Mouse (Mus musculus) cerebellum, adult 8-10 months (tissue): ENCODE results near the gene Gjc2.
"Not testable (repeated sequence)": the region's sequence is repeated elsewhere in the genome, so short reads cannot be mapped to it uniquely, and the experiment has no call there.

ENCODE experiments used
- DNase-seq: peaks from one replicate; pipeline ENCODE4 v3.0.0; 2022

Gjc2 gene

DNA sequence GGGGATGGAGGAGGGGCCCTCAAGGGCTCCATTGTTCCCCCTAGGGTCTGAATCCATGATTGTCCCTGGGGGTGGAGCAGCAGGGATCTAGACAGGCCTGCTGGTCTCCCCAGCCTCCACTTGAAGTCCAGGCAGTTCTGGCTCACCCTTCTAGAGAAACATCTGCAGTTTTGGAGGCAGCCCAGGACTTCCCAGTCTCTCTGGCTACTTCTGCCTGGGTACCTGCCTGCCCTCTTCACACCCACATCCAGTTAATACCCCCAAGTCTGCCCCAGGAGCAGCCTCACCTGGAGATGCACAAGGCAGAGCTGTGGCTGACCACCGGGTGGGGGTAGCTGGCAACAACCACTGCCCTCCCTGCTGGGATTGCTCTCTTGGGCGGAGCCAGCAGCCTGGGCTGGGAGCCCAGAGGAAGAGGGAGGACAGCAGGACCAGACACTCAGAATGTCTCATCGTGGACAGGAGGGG, at the start of gene Gjc2:
Gjc2 (minus strand) TSS at position 350 of the 468 bp plus-strand sequence.
- DNase-seq, result no peak

- no peak for DNase-seq
These were observed 49.8 kb upstream of the Gjc2 start for GRCm38 (mm10) chr11:59232797-59233196.

- peak; percentile 57 for DNase-seq
These were observed 47.2 kb upstream of the Gjc2 start for GRCm38 (mm10) chr11:59230144-59230760.

DNA sequence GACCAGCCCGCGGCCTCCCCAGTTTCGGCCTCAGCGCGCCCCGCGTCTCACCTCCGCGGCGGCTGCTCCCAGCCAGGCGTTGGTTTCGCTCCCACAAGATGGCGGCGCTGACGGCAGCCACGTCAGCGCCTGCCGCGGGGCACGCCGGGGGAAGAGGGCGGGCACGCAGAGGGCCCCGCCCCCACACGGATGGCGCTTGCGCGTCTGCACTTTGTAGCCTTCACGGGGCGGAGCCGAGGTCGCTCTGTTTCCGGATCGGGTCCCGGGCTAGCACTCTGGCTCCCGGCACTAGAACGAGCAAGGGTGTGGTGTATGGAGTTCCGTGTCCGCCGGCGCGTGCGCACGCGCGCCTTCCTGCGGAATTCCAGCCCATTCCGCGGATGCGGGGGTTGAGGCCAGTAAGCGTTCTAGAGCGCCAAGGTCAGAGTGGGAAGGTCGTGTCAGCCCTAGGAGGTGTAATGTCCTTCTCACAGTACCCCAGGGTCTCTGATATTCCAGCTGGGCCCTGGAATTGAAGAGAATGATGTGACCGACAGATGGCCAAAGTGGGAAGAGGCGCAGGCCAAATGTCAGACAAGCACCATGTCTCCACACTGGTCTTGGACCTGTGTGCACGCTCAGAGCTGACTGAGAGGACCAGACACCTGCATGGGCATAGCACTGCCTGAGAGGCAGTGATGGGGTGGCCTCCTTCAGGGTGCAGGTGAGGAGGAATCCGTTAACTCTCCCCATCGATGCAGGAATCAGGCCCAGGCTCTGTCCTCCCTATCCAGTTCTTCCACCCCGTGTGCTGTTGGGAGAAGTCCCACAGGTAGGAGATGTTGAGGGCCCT, 45.3 kb upstream of the Gjc2 start, which contains the start of gene Arf1:
Arf1 (minus strand) TSS at position 149 of the 832 bp plus-strand sequence.
- DNase-seq, result peak; percentile 96

DNA sequence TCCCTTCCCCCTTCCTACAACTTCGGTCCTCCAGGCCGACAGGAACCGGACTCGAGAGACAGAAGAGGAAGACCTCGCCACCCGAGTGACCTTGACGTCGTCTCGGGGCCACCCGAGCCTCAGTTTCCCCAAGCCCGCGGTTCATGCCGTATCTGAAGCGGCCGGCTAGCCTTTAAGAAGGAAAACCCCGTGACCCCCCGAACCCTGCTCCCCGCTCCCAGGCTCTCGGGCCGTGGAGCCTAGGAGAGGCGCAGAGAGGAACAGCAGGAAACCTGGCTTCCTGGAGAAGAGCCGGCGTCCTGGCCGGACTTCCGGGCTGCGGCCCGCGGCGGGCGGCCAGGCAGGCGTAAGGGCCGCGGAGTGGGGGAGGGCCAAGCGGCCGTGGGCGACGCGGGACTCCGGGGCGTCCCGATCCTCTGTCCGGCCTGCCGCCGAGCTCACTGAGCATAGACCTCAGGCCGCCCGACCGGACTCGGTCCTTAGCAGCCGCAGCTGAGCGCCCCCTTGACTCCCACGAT, 44.6 kb upstream of the Gjc2 start:
- DNase-seq, result no peak

DNA sequence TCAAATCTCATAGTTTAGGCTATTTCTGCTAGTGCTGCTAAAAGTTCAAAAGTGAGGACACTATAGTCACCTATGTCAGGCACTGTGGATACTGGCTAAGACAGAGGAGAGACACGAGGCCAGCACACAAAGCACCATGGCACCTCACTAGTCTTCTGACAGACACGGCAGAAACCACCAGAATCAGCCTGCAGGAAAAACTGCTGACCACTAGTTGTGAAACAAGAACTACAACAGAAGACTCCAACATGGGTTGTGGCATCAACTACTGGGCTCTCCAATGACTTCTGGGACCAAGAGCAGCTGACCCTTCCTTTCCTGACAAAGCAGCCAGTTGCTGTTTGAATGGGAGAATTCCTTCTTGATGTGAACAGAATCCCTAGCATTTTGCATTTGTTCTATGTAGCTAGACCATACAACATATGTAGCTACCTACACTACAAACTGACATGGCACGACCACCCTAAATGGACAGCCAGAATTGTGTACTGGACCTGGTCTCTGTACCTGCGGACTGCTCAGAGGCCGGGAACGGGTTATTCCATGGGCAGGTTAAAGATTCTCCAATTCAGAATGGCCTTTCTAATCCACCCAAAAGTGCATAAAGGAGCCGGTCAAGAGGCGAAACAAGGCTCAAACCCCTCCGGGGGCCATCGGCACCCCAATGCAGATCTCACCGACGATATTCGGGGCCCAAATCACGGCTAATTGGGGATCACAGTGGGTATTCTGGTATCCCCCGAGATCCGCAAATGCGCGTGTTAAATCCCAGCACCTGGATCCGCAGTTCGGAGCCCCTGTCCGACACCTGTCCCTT, 44.0 kb upstream of the Gjc2 start:
- DNase-seq, result no peak

- DNase-seq, result no peak
These were observed 43.2 kb upstream of the Gjc2 start for GRCm38 (mm10) chr11:59226251-59226650.

DNA sequence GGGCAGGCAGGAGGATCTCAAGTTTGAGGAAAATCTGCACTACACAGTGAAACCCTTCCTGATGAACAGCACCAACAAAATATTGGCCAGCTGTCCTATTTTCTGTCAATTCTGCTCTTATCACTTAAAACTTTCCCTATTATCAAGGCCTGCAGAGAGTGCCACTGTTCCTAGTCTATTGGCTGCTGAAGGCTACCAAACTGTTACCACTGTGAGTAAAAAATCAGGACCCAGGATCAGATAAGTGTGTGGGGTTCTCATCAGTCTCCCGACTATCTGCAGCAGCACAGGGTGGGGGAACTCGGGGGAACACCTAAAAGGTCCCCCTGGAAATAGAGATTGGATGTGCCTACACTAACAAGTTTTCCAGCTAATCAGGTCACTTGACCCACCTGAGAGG, 42.2 kb upstream of the Gjc2 start:
- DNase-seq, result no peak

DNA sequence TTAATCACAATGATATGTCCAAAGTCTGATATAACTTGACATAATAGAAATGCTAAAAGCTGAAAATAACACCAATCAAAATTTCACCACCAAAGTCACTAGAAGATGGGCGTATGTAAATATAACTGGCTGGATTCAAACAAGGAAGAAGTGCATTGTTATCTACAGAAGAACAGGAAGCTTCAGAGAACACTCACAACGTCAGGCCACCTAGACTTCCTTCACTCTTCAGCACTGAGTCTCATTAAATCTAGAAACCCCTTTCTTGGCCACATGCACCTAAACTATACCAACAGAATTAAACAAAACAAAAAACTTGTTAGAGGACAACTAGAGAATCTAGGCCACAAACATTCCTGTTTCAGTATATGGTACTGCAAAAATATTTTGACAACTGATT, 41.5 kb upstream of the Gjc2 start:
- no peak for DNase-seq

- DNase-seq, result no peak
These were observed 41.0 kb upstream of the Gjc2 start for GRCm38 (mm10) chr11:59224025-59224424.

DNA sequence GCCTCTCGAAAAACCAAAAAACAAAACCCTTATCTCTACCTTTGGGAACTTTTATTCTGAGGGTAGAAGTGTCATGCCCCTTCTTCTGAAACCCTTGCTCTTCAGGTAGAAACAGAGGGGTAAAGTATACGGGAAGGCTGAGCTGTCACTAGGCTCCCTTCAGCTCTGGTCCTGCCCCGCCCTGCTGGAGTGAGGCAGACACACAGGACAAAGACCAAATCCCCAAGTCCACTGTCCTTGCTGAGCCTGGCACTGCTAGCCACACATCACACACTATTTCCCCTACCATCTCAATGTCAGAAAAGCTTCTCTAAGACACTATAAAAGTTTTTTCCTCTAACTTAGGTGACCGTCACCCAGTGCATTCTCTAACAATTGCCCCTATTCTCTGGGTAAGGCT, 39.3 kb upstream of the Gjc2 start:
- DNase-seq, result no peak

DNA sequence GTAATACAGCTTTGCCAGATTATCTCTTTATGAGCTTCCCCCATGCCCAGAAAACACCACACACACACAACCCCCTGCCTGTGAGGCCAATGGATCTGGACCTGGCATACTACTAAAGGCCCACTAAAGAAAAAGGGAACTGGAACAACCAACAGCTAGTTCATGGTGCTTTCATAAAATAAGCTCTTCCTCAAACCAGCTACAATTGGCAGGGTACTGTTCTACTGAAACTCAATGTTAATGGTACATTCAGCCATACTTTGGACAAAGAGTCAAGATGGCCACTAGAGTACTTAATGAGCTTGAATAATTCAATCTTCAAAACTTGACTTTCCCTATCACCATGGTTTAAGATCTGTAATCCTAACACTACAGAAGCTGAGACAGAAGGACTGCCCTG, 38.6 kb upstream of the Gjc2 start:
- no peak for DNase-seq

DNA sequence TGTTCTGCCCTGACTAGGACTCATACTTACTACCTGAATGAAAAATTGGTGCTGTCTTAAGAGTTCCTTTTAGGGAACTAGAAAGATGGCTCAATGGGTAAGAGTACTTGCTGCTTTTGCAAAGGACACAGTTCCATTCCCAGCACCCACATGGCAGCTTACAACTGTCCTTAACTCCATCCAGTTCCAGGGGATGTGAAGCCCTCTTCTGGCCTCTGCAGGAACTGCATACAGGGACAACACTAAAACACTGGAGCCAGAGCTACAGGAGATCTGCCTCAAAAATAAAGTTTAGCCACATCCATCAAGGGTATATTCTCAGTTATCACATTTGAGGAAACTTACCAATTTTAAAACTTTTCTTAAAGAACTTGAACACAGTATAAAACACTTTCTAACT, 36.1 kb upstream of the Gjc2 start:
- no peak for DNase-seq

DNA sequence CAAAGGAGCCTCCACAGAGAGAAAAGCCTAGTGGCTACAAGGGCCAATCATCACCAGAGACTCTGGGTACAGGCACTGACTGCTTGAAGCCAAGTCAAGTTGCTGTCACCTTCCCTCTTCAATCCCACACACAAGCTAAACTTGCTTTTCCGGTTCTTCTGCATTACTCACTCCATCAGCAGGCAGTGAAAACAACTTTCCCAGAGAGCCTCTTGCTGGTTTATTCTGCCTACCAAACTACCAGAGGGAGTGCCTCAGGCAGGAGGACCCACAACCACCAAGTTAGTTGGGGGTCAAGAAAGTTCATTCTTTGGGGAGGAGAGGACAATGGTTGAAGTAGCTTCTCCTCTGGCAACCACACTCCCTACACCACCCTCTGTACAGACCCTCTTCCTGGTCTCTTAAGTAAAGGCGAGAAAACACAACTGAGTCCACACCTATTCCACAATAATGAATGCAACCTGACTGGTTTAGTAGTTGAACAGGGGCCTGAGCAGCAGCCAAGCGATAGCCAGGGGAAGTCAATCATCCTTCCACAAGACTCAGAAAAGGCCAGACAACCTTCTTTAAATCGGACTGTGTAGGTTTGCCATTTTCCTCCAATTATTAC, 35.5 kb upstream of the Gjc2 start:
- DNase-seq, result no peak

GRCm38 (mm10) chr11:59216955-59217354, 33.9 kb upstream of the Gjc2 start:
- DNase-seq, result no peak

DNA sequence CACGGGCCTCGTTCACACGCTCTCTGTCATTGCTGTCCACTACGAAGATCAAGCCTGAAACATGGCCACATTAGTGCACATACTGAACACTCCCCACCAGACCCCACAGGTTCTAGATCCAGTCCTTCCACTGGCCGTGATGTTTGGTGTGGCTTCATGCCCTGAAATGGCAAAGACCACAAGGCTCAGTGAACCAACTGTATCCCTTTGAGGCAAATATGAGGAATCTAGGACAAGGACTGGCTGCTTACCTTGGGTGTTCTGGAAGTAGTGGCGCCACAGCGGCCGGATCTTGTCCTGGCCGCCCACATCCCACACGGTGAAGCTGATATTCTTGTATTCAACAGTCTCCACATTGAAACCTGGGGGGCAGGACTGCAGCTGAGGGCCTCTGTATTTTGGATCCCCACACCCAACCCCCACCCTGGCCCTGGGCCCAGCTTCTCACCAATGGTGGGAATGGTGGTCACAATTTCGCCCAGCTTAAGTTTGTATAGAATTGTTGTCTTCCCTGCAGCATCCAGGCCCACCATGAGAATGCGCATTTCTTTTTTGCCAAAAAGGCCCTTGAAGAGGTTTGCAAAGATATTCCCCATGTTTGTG, 30.0 kb upstream of the Gjc2 start:
- DNase-seq, result no peak

GRCm38 (mm10) chr11:59212320-59212719, 29.3 kb upstream of the Gjc2 start:
- not testable (repeated sequence) for DNase-seq

- not testable (repeated sequence) for DNase-seq
These were observed 28.5 kb upstream of the Gjc2 start for GRCm38 (mm10) chr11:59211561-59211960.

DNA sequence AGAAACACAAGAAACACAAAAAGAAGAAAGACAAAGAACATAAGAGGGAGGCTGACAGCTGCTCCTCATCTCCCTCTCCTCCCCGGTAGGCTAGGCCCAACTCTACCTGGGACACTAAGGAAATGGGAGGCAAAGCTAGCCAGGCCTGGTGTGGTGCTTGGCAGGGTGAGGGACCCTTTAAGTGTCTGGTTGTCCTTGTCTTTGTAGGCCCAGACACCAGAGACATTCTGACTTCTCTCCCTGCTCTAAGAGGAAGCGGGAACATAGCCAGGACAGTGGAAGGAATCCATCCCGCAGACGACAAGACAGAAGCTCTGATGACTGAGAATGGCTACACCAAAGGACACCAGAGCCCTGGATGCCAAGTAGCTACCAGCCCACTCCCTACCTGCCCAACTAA, 27.0 kb upstream of the Gjc2 start:
- no peak for DNase-seq

GRCm38 (mm10) chr11:59209580-59209979, 26.6 kb upstream of the Gjc2 start:
- peak; percentile 47 for DNase-seq

- peak; percentile 54 for DNase-seq
These were observed 26.0 kb upstream of the Gjc2 start for GRCm38 (mm10) chr11:59209003-59209441.

- DNase-seq, result peak; percentile 94
These were observed 25.3 kb upstream of the Gjc2 start, which contains the start of gene 2310033P09Rik for GRCm38 (mm10) chr11:59208153-59208831. Gene 2310033P09Rik (plus strand): TSS chr11:59208321.
